10 mouse cellular contexts compared by ENCODE assay signal in the genomic region with DNA sequence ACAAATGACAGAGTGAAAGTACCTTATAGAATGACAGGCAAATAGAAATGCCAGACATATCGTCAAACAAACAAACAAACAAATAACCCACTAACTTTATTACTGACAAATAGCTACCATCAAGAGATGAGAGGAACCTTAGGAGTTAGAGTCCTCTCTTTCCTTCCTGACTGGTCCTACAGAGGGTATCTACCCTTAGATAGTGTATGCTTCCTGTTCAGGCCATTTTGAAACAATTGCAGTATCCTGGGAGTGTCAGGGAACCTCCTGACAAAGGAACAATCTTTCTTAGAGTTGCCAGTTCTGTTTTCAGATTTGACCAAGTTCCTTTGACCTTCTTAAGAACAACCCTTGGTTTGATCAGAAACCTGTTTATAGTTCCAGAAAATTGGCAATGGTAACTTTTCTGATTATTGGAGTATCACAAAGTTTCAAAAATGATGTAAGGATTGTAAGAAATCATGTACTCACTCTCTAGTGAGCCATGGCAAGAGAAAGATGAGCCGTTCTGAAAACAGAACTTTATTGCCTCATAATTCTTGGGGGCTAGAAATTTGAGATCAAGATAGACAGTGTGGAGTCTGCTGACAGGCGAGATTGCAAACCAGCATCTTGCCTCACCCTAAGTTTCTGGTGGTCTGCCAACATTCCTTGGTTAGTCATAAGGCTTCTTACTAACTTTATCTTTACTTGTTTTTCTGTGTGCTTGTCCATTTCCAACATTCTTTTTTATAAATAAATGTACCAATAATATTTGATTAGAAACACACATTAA.
DNase-seq lines count a peak whose midpoint lies in the region; ATAC-seq lines count a peak whose summit lies in the region.
"Had no signal": no experiment of that assay in that cellular context is flagged by ENCODE, and none has a peak within 500 bp of the region (broad histone marks: within the 10 kb centered on the region; RNA-seq: fewer than 3 reads in every experiment).

No protein-coding gene starts in this region.

- ATAC-seq in limb, embryonic 13.5 days (ENCODE audit: low FRiP score, low read depth) = 0 out of 2 replicates have a peak, but pooled peaks have one; percentile 40

- H3K4me3 ChIP-seq in limb, embryonic 13.5 days = no peak overlapping the region
- H3K4me3 ChIP-seq in limb, embryonic 10.5 days = no peak overlapping the region
- H3K4me3 ChIP-seq: hindbrain, embryonic 13.5 days; midbrain, embryonic 12.5 days had no signal

- no peak for DNase-seq in limb, embryonic 10.5 days (ENCODE audit: low spot score)
- peak; percentile 86 for DNase-seq in adipocyte (ENCODE audit: low spot score)
- peak; percentile 56 for DNase-seq in fibroblast of lung, adult 2 months (ENCODE audit: low read depth)
- DNase-seq in lung, postnatal 25 days (ENCODE audit: low spot score) = peak; percentile 43
- DNase-seq in thymus, postnatal 36 days = no peak
- no peak for DNase-seq in layer of hippocampus, adult 9-11 months
- DNase-seq: thymus, postnatal 25 days had no signal

- no peak overlapping the region for H3K4me2 ChIP-seq in limb, embryonic 13.5 days (replicated peaks)
- H3K4me2 ChIP-seq: hindbrain, embryonic 13.5 days; midbrain, embryonic 12.5 days had no signal

- H3K27me3 ChIP-seq in limb, embryonic 13.5 days = no peaks in the 10 kb centered on the region
- H3K27me3 ChIP-seq in limb, embryonic 10.5 days (ENCODE audit: low read depth, poor library complexity, severe bottlenecking) = no peaks in the 10 kb centered on the region
- H3K27me3 ChIP-seq: hindbrain, embryonic 13.5 days; midbrain, embryonic 12.5 days had no signal

- no peaks in the 10 kb centered on the region for H3K9me3 ChIP-seq in limb, embryonic 13.5 days
- H3K9me3 ChIP-seq in limb, embryonic 10.5 days (replicated peaks) = no peaks in the 10 kb centered on the region
- H3K9me3 ChIP-seq: hindbrain, embryonic 13.5 days; midbrain, embryonic 12.5 days had no signal

- no peaks in the 10 kb centered on the region for H3K36me3 ChIP-seq in limb, embryonic 13.5 days
- no peaks in the 10 kb centered on the region for H3K36me3 ChIP-seq in limb, embryonic 10.5 days
- H3K36me3 ChIP-seq: hindbrain, embryonic 13.5 days; midbrain, embryonic 12.5 days had no signal

- no peaks in the 10 kb centered on the region for H3K4me1 ChIP-seq in limb, embryonic 13.5 days
- H3K4me1 ChIP-seq in limb, embryonic 10.5 days = no peaks in the 10 kb centered on the region
- H3K4me1 ChIP-seq: hindbrain, embryonic 13.5 days; midbrain, embryonic 12.5 days had no signal

- no peak overlapping the region for H3K27ac ChIP-seq in limb, embryonic 13.5 days
- no peak overlapping the region for H3K27ac ChIP-seq in limb, embryonic 10.5 days
- H3K27ac ChIP-seq: hindbrain, embryonic 13.5 days; midbrain, embryonic 12.5 days had no signal

- H3K9ac ChIP-seq in limb, embryonic 13.5 days = no peak overlapping the region
- H3K9ac ChIP-seq: hindbrain, embryonic 13.5 days; midbrain, embryonic 12.5 days had no signal

- 39% methylated on average over 3 of the region's 3 CpGs for WGBS in limb, embryonic 13.5 days
- 72% methylated on average over 3 of the region's 3 CpGs for WGBS in limb, embryonic 10.5 days

Comparison
In these comparisons a context has a peak if more than half of its experiments do, and no peak if none do; other contexts are left out.
1. DNase-seq: peak in adipocyte (single experiment), fibroblast of lung, adult 2 months (single experiment) and lung, postnatal 25 days (single experiment); none in limb, embryonic 10.5 days (single experiment), thymus, postnatal 36 days (0 of 2) and layer of hippocampus, adult 9-11 months (single experiment).